Mouse (Mus musculus) heart, embryonic 15.5 days (tissue): ENCODE measurements around the gene Med29. TPM values are rescaled to one million over a fixed set of nuclear protein-coding genes. Genes with fewer than 3 reads are reported as not detected.

Source experiments
- ATAC-seq: fragments of 200-750 bp; cut with Nextera tagmentation; replicated peaks from 2 replicates; pipeline ENCODE4 v1.8.0; 2017; ENCODE audit warnings: low read depth, moderate TSS enrichment; ENCODE audit not compliant: insufficient number of reproducible peaks, insufficient read depth, low FRiP score
- H3K27ac ChIP-seq: fragments of 300-500 bp; sonication (generic); 2 replicates; pipeline ENCODE4 v1.5.1; 2015; ENCODE audit warnings: mild to moderate bottlenecking, inconsistent platforms
- H3K27me3 ChIP-seq: fragments of 300-500 bp; sonication (generic); 2 replicates; pipeline ENCODE4 v1.6.1; 2015; ENCODE audit warnings: inconsistent platforms
- H3K36me3 ChIP-seq: fragments of 300-500 bp; sonication (generic); 2 replicates; pipeline ENCODE4 v1.6.1; 2015; ENCODE audit warnings: mild to moderate bottlenecking, inconsistent platforms
- H3K4me1 ChIP-seq: fragments of 300-500 bp; sonication (generic); replicated peaks from 2 replicates; pipeline ENCODE4 v1.6.1; 2015; ENCODE audit warnings: inconsistent platforms
- H3K4me2 ChIP-seq: fragments of 300-500 bp; sonication (generic); 2 replicates; pipeline ENCODE4 v1.6.1; 2015; ENCODE audit warnings: inconsistent platforms, mild to moderate bottlenecking, moderate library complexity
- H3K4me3 ChIP-seq: fragments of 300-500 bp; sonication (generic); 2 replicates; pipeline ENCODE4 v1.5.1; 2015; ENCODE audit warnings: mild to moderate bottlenecking, inconsistent platforms
- H3K9ac ChIP-seq: fragments of 300-500 bp; sonication (generic); 2 replicates; pipeline ENCODE4 v1.6.1; 2015; ENCODE audit warnings: mild to moderate bottlenecking, inconsistent platforms
- H3K9me3 ChIP-seq: fragments of 300-500 bp; sonication (generic); replicated peaks from 2 replicates; pipeline ENCODE4 v1.6.1; 2016; ENCODE audit warnings: inconsistent platforms
- WGBS: fragments of 180-500 bp; shearing (Covaris S2); methylation state at CpG from one replicate; pipeline ENCODE4 v1.1.7; 2015; ENCODE audit warnings: mixed read lengths; 5-methylcytosine and 5-hydroxymethylcytosine counted together
- polyA plus RNA-seq: library from polyadenylated mRNA; unstranded; fragments of >200 nt; fragmentation: Nextera tagmentation; extraction: Ambion mirVana; gene quantifications from 2 replicates; pipeline ENCODE4 v1.2.1, GENCODE M21; 2015

The Med29 gene
- polyA plus RNA-seq, 1 experiment from 2014 or later: 42.0 TPM

- H3K27ac ChIP-seq: peak overlapping the region; percentile 98
- H3K4me1 ChIP-seq: peaks cover 58% of the 10 kb centered on the region
- no peaks in the 10 kb centered on the region for H3K27me3 ChIP-seq
- ATAC-seq: peak; percentile 79
- H3K4me3 ChIP-seq: peak overlapping the region; percentile 41
- peak overlapping the region; percentile 68 for H3K4me2 ChIP-seq
- H3K36me3 ChIP-seq: no peaks in the 10 kb centered on the region
- H3K9me3 ChIP-seq: no peaks in the 10 kb centered on the region
- 0% methylated on average over 20 of the region's 20 CpGs for WGBS
- peak overlapping the region; percentile 62 for H3K9ac ChIP-seq
These were observed 10.6 kb downstream of the Med29 start for GRCm38 (mm10) chr7:28381938-28382337.

GRCm38 (mm10) chr7:28381017-28381790, 11.3 kb downstream of the Med29 start:
- H3K4me1 ChIP-seq: peaks cover 61% of the 10 kb centered on the region
- peak overlapping the region; percentile 62 for H3K9ac ChIP-seq
- H3K4me3 ChIP-seq: peak overlapping the region; percentile 41
- no peaks in the 10 kb centered on the region for H3K36me3 ChIP-seq
- H3K27ac ChIP-seq: peak overlapping the region; percentile 98
- no peaks in the 10 kb centered on the region for H3K27me3 ChIP-seq
- peak overlapping the region; percentile 68 for H3K4me2 ChIP-seq
- ATAC-seq: peak; percentile 29
- no peaks in the 10 kb centered on the region for H3K9me3 ChIP-seq
- 5% methylated on average over 30 of the region's 30 CpGs for WGBS

GRCm38 (mm10) chr7:28380237-28381016, 12.1 kb downstream of the Med29 start, which contains the start of gene Zfp36:
TSS of gene Zfp36 (minus strand) at chr7:28380253.
- Histone ChIP-seq H3K9me3 (no peaks in the 10 kb centered on the region), H3K27me3 (no peaks in the 10 kb centered on the region), H3K27ac (peak within 1 kb of the TSS; percentile 98), H3K4me3 (peak within 1 kb of the TSS; percentile 79), H3K4me2 (peak within 1 kb of the TSS; percentile 84), H3K36me3 (no peaks in the 10 kb centered on the region), H3K4me1 (peaks cover 65% of the 10 kb centered on the region), H3K9ac (peak within 1 kb of the TSS; percentile 86)
- 42% methylated on average over 17 of the region's 17 CpGs for WGBS
- no peak for ATAC-seq

- H3K4me1 ChIP-seq: peaks cover 71% of the 10 kb centered on the region
- peak overlapping the region; percentile 79 for H3K4me3 ChIP-seq
- peak overlapping the region; percentile 98 for H3K27ac ChIP-seq
- H3K4me2 ChIP-seq: peak overlapping the region; percentile 84
- H3K36me3 ChIP-seq: no peaks in the 10 kb centered on the region
- ATAC-seq: peak; percentile 52
- no peaks in the 10 kb centered on the region for H3K27me3 ChIP-seq
- no peaks in the 10 kb centered on the region for H3K9me3 ChIP-seq
- WGBS: under 1% methylated on average over 53 of the region's 53 CpGs
- peak overlapping the region; percentile 86 for H3K9ac ChIP-seq
These were observed 13.5 kb downstream of the Med29 start for GRCm38 (mm10) chr7:28378769-28379651.

GRCm38 (mm10) chr7:28378066-28378690, 14.3 kb downstream of the Med29 start:
- H3K36me3 ChIP-seq: no peaks in the 10 kb centered on the region
- peaks cover 67% of the 10 kb centered on the region for H3K4me1 ChIP-seq
- 21% methylated on average over 32 of the region's 32 CpGs for WGBS
- peak overlapping the region; percentile 84 for H3K4me2 ChIP-seq
- no peak for ATAC-seq
- peak overlapping the region; percentile 86 for H3K9ac ChIP-seq
- H3K4me3 ChIP-seq: peak overlapping the region; percentile 79
- H3K27me3 ChIP-seq: no peaks in the 10 kb centered on the region
- H3K9me3 ChIP-seq: no peaks in the 10 kb centered on the region
- peak overlapping the region; percentile 98 for H3K27ac ChIP-seq

GRCm38 (mm10) chr7:28377190-28378065, 15.1 kb downstream of the Med29 start:
- peaks cover 59% of the 10 kb centered on the region for H3K4me1 ChIP-seq
- ATAC-seq: no peak
- WGBS: 50% methylated on average over 18 of the region's 18 CpGs

GRCm38 (mm10) chr7:28376011-28376771, 16.3 kb downstream of the Med29 start:
- Histone ChIP-seq H3K27ac (peak overlapping the region; percentile 98), H3K4me3 (peak overlapping the region; percentile 79), H3K9me3 (no peaks in the 10 kb centered on the region), H3K9ac (peak overlapping the region; percentile 65), H3K4me2 (peak overlapping the region; percentile 84), H3K4me1 (peaks cover 50% of the 10 kb centered on the region), H3K36me3 (no peaks in the 10 kb centered on the region), H3K27me3 (no peaks in the 10 kb centered on the region)
- no peak for ATAC-seq
- WGBS: 4% methylated on average over 30 of the region's 30 CpGs

More at GRCm38 (mm10) chr7:28377190-28378065, 15.1 kb downstream of the Med29 start:
- peak overlapping the region; percentile 84 for H3K4me2 ChIP-seq
- H3K27ac ChIP-seq: peak overlapping the region; percentile 98
- H3K9ac ChIP-seq: peak overlapping the region; percentile 86
- H3K4me3 ChIP-seq: peak overlapping the region; percentile 79
- H3K9me3 ChIP-seq: no peaks in the 10 kb centered on the region
- H3K27me3 ChIP-seq: no peaks in the 10 kb centered on the region
- no peaks in the 10 kb centered on the region for H3K36me3 ChIP-seq

GRCm38 (mm10) chr7:28375176-28375921, 17.2 kb downstream of the Med29 start:
- Histone ChIP-seq H3K9me3 (no peaks in the 10 kb centered on the region), H3K4me3 (peak overlapping the region; percentile 79), H3K27ac (peak overlapping the region; percentile 98), H3K4me1 (peaks cover 50% of the 10 kb centered on the region), H3K36me3 (no peaks in the 10 kb centered on the region), H3K4me2 (peak overlapping the region; percentile 84), H3K9ac (peak overlapping the region; percentile 65), H3K27me3 (no peaks in the 10 kb centered on the region)
- ATAC-seq: peak; percentile 40
- WGBS: 1% methylated on average over 34 of the region's 36 CpGs

- peak overlapping the region; percentile 65; the same call in 1 of the 2 replicates for H3K9ac ChIP-seq
- H3K4me2 ChIP-seq: peak overlapping the region; percentile 84
- H3K36me3 ChIP-seq: peaks cover 5% of the 10 kb centered on the region; the same call in 1 of the 2 replicates
- no peak for ATAC-seq
- H3K4me1 ChIP-seq: peaks cover 53% of the 10 kb centered on the region
- H3K27ac ChIP-seq: peak overlapping the region; percentile 98
- WGBS: 74% methylated on average over 10 of the region's 10 CpGs
- H3K27me3 ChIP-seq: no peaks in the 10 kb centered on the region
- peak overlapping the region; percentile 79; the same call in 1 of the 2 replicates for H3K4me3 ChIP-seq
- no peaks in the 10 kb centered on the region for H3K9me3 ChIP-seq
These were observed 17.9 kb downstream of the Med29 start for GRCm38 (mm10) chr7:28374647-28375046.
